Mouse (Mus musculus): Measurements from ENCODE around the gene Ell. TPM values are rescaled to one million over a fixed set of nuclear protein-coding genes. Genes with fewer than 3 reads are reported as not detected.
A peak's percentile ranks its signal among the peaks of the same experiment; 100 is the strongest.

The Ell gene
- total RNA-seq, 2 experiments from 2014 or later, result 2.8 to 10.5 TPM

DNA sequence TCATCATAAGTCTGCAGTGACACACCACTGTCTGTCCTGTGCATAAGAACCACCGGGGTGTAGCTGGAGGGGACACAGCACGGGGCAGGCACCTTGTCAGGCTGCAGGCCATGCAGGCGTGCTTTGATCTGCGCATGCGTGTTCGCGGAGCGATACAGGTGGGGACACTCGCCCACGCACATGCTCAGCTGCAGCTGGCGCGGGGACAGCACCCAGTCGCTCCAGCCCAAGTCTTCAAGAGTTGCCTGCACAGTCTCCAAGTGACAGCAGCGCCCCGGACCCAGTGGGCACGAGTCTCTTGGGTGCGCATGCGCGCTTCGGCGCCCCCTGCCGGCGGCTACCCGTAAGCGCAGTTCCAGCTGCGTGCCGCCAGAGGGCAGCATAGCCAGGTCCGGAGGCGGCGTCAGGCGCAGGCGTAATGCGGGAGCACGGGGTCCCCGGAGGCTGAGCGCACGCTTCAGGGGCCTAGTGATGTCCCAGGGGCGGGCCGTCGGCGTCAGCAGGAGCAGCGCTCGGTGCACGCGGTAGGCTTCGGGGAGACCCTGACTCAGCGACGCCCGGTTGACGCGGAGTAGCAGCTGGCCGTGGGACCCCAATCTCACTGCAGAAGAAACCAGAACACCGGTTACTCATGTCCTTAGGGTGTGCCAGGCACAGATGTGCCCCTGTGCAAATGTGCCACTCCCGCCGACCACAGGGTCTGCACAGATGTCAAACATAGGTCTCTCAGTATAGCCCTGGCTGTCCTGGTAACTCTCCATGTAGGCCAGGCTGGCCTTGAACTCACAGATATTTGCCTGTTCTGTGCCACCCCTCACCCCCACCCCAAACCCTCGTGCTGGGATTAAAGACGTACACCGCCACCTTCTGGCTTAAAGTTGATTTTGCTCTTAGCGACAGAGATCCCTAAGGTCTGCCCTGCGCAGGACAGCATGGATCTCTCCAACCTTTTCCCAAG lies 90.6 kb downstream of the Ell start:
- peak; percentile 75 for ATAC-seq (replicated peaks; ENCODE audit: low FRiP score, poor library complexity, severe bottlenecking)

DNA sequence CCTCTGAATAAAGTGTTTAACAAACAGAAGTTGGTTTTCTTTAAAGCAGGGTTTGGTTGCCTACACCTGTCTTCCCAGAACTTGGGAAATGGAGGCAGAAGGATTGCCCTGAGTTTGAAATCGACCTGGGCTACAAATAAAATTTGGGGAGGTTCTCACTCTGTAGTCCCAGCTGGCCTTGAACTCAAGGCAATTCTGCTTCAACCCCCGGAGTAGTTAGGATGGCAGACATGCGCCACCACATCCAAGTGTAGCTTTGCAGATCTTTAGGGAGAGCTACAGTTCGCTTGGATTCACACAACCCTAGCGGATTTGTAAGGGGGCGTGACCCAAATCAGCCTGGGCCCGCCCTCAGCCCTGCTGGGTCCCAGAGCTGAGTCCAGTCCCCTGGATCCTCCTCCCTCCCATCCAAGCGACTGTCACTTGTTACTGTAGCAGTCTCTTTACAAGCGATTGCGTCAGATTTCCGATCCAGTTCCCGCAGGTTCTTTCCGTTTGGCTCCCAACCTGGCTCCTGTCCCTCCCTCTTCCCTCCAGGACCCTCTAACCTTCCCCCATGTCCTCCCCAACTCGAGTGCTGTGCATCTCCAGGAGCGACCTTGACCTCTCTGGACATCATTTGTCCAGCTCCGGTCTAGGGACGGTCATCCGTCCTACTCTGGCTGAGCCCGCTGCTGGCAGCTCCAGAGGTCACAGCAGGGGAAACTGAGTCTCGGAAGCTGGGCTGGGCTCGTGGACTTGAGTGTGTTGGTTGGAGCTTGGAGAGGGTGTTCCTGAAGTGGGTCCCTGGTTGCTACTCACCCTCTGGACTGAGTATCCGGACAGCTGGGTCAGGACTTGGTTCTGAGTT lies 91.5 kb downstream of the Ell start:
- ATAC-seq (replicated peaks; ENCODE audit: low FRiP score, poor library complexity, severe bottlenecking), result no peak

DNA sequence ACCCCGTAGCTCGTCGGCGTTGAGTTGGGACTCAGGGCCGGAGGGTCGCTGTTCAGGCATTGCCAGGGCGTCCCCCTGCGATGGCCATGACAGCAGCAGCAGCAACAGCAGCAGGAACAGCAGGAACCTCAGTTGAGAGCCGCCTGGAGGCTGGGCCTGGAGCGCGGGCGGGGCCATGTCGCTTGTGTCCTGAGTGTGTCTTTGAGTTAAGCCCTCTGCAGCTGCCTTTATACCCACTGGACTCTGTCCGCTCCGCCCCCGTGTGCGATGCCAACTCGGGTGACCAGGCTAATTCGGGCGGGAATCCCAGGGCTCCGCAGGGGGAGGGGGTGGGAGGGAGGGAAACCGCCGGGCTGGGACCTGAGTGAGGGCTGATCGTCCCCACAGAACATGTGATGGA lies 92.2 kb downstream of the Ell start:
- no peak for ATAC-seq (replicated peaks; ENCODE audit: low FRiP score, poor library complexity, severe bottlenecking)

DNA sequence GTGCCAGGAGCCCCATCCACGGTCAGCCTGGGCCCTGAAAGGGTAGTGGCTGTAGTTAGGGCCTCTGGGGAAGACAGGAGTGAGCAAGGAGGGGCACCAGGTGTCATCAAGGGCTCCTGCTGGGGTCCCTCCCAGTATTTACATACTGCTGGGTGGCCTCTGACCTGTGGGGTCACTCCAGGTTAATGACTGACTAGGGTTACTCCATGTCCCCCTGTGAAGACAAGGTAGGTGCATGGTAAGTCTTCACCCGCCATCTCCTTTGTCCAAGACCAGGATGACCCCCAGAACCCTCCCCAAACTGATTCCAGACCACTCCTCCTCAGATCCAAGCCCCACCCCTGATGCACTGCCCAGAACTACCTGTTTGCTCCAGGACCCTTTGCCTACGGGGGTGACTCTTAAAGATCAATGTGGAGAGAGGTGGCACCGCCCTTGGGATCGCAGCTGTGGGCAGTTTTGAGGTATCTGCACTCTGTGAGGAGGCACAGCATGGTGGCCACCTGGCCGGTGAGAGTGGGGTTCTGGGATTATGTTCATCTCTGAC lies 93.2 kb downstream of the Ell start, which contains the start of gene Gdf15:
Gene Gdf15, minus strand, starts transcription at position 111 of the 547 bp plus-strand sequence.
- no peak for ATAC-seq (replicated peaks; ENCODE audit: low FRiP score, poor library complexity, severe bottlenecking)

DNA sequence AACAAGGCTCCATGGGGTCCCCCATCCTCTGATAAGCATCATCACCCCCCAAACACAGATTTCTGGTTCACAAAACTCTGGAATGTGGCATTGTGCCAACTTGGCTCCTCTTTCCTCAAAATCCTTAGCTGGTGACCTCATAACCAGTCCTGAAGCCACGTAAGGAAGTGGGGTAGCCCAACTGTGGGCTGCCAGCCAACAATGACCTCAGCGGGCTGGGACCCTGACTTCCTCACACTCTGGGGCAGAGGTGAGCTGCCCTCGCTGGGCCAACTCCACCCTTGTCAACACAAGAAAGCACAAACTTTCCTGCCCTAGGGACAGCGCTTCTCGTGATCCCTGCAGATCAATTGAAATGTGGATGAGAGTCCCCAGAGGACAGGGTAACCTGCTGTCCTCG lies 94.8 kb downstream of the Ell start:
- ATAC-seq (replicated peaks; ENCODE audit: low FRiP score, poor library complexity, severe bottlenecking), result no peak

DNA sequence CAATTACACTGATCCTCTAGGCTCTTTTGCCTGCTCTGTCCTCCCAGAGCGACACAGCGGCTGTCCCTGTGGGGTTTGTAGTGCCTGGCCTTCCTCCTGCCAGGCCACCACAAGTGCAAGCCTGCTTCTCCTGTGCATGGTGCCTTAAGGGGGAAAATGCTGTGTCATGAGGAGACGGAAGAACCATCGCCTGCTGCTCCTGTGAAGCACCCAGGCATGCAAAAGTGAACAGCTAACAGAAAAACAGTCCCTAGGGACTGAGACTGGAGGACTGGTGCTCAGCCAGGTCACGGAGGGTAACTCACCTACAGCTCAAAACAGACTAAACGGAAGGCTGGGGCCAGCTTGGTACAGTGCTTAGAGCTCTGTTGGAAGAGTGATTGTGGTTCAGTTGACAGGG lies 96.3 kb downstream of the Ell start:
- peak; percentile 41 for ATAC-seq (replicated peaks; ENCODE audit: low FRiP score, poor library complexity, severe bottlenecking)

DNA sequence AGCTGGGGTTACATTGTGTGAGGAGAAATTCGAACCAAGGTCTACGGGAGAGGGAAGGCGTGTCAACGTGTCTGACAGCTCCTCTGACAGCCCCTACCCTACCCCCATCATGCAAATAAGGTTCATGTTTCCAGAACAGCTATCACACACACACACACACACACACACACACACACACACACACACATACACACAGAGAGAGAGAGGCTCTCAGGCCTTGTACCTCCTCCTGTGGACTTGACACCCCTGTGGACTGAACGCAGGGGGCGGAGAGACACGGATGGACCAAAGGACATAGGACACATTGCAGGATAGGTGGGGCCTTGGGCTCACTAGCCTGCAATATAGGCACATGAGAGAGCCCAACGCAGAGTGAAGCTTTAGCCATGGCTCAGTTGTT lies 97.6 kb downstream of the Ell start:
- ATAC-seq (replicated peaks; ENCODE audit: low FRiP score, poor library complexity, severe bottlenecking), result no peak

DNA sequence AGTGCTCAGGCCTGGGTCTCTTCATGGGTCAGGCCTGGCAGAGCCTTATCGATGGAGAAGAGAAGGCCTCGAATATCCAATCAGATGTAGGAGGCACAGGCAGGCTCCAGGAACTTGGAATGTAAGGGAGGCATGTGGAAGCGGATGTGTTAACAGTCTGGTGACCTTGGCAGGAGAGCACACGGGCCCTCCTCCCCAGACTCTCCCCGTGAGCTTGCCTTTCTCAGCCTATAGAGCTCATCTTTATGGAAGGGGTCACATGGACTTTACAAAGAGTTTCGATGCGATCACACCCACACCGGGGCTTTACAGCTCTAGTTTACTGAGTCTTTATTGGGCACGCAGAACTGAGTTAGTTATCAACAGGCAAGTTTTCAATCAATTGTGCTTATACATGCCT lies 99.5 kb downstream of the Ell start:
- ATAC-seq (replicated peaks; ENCODE audit: low FRiP score, poor library complexity, severe bottlenecking), result no peak

Other genes with a start within 250 kb of the Ell start
- gene Ddx49, start 237.0 kb upstream of the Ell start, total RNA-seq (2015; ENCODE audit: low replicate concordance), result 2.5 and 9.2 TPM in 2 replicates
- gene Ddx49, start 237.0 kb upstream of the Ell start, total RNA-seq (2017; ENCODE audit: low replicate concordance), result 12.5 and 30.4 TPM in 2 replicates
- gene Cope, start 236.9 kb upstream of the Ell start, total RNA-seq (2015; ENCODE audit: low replicate concordance), result 78.6 and 122 TPM in 2 replicates
- gene Cope, start 236.9 kb upstream of the Ell start, total RNA-seq (2017; ENCODE audit: low replicate concordance), result 16.7 and 51.7 TPM in 2 replicates
- not detected in 2 replicates for gene Cers1, start 223.7 kb upstream of the Ell start, total RNA-seq (2015; ENCODE audit: low replicate concordance)
- gene Cers1, start 223.7 kb upstream of the Ell start, total RNA-seq (2017; ENCODE audit: low replicate concordance), result not detected in 2 replicates
- gene Gdf1, start 209.6 kb upstream of the Ell start, total RNA-seq (2015; ENCODE audit: low replicate concordance), result not detected in 2 replicates
- gene Gdf1, start 209.6 kb upstream of the Ell start, total RNA-seq (2017; ENCODE audit: low replicate concordance), result not detected in 2 replicates
- 18.4 and 20.2 TPM in 2 replicates for gene Upf1, start 186.2 kb upstream of the Ell start, total RNA-seq (2015; ENCODE audit: low replicate concordance)
- gene Upf1, start 186.2 kb upstream of the Ell start, total RNA-seq (2017; ENCODE audit: low replicate concordance), result 32.5 and 43.9 TPM in 2 replicates
- gene Comp, start 165.9 kb upstream of the Ell start, total RNA-seq (2015; ENCODE audit: low replicate concordance), result not detected in 2 replicates
- 0.39 TPM in 1 of 2 replicates, not detected in the other for gene Comp, start 165.9 kb upstream of the Ell start, total RNA-seq (2017; ENCODE audit: low replicate concordance)
- gene Crtc1, start 99.9 kb upstream of the Ell start, total RNA-seq (2015; ENCODE audit: low replicate concordance), result 3.8 and 8.6 TPM in 2 replicates
- gene Crtc1, start 99.9 kb upstream of the Ell start, total RNA-seq (2017; ENCODE audit: low replicate concordance), result 0.64 and 2.3 TPM in 2 replicates
- 5.0 and 10.1 TPM in 2 replicates for gene Klhl26, start 62.5 kb upstream of the Ell start, total RNA-seq (2015; ENCODE audit: low replicate concordance)
- 4.0 and 5.1 TPM in 2 replicates for gene Klhl26, start 62.5 kb upstream of the Ell start, total RNA-seq (2017; ENCODE audit: low replicate concordance)
- gene Tmem59l, start 52.1 kb upstream of the Ell start, total RNA-seq (2015; ENCODE audit: low replicate concordance), result 3.2 TPM in 1 of 2 replicates, not detected in the other
- not detected in 2 replicates for gene Tmem59l, start 52.1 kb upstream of the Ell start, total RNA-seq (2017; ENCODE audit: low replicate concordance)
- not detected in 2 replicates for gene Crlf1, start 46.3 kb upstream of the Ell start, total RNA-seq (2015; ENCODE audit: low replicate concordance)
- 1.4 TPM in 1 of 2 replicates, not detected in the other for gene Crlf1, start 46.3 kb upstream of the Ell start, total RNA-seq (2017; ENCODE audit: low replicate concordance)
- 22.3 TPM in 1 of 2 replicates, not detected in the other for gene Rex1bd, start 32.7 kb upstream of the Ell start, total RNA-seq (2015; ENCODE audit: low replicate concordance)
- 17.8 and 19.6 TPM in 2 replicates for gene Rex1bd, start 32.7 kb upstream of the Ell start, total RNA-seq (2017; ENCODE audit: low replicate concordance)
- 1,194 and 1,251 TPM in 2 replicates for gene Uba52, start 28.7 kb upstream of the Ell start, total RNA-seq (2015; ENCODE audit: low replicate concordance)
- gene Uba52, start 28.7 kb upstream of the Ell start, total RNA-seq (2017; ENCODE audit: low replicate concordance), result 418 and 1,480 TPM in 2 replicates
- 28.9 and 45.8 TPM in 2 replicates for gene Fkbp8, start 11.7 kb upstream of the Ell start, total RNA-seq (2015; ENCODE audit: low replicate concordance)
- 74.7 and 94.6 TPM in 2 replicates for gene Fkbp8, start 11.7 kb upstream of the Ell start, total RNA-seq (2017; ENCODE audit: low replicate concordance)
- gene Kxd1, start 11.5 kb upstream of the Ell start, total RNA-seq (2015; ENCODE audit: low replicate concordance), result 27.8 and 34.4 TPM in 2 replicates
- gene Kxd1, start 11.5 kb upstream of the Ell start, total RNA-seq (2017; ENCODE audit: low replicate concordance), result 11.8 and 14.4 TPM in 2 replicates
- gene Isyna1, start 54.9 kb downstream of the Ell start, total RNA-seq (2015; ENCODE audit: low replicate concordance), result 5.8 and 15.9 TPM in 2 replicates
- gene Isyna1, start 54.9 kb downstream of the Ell start, total RNA-seq (2017; ENCODE audit: low replicate concordance), result 2.5 and 8.0 TPM in 2 replicates
- 9.0 and 13.0 TPM in 2 replicates for gene Ssbp4, start 69.4 kb downstream of the Ell start, total RNA-seq (2015; ENCODE audit: low replicate concordance)
- gene Ssbp4, start 69.4 kb downstream of the Ell start, total RNA-seq (2017; ENCODE audit: low replicate concordance), result 18.1 and 30.6 TPM in 2 replicates
- gene Lrrc25, start 76.7 kb downstream of the Ell start, total RNA-seq (2015; ENCODE audit: low replicate concordance), result 2.5 and 11.7 TPM in 2 replicates
- 2.3 and 3.5 TPM in 2 replicates for gene Lrrc25, start 76.7 kb downstream of the Ell start, total RNA-seq (2017; ENCODE audit: low replicate concordance)
- not detected in 2 replicates for gene Gdf15, start 93.0 kb downstream of the Ell start, total RNA-seq (2015; ENCODE audit: low replicate concordance)
- gene Gdf15, start 93.0 kb downstream of the Ell start, total RNA-seq (2017; ENCODE audit: low replicate concordance), result not detected in 2 replicates
- 0.36 and 6.3 TPM in 2 replicates for gene Pgpep1, start 120.9 kb downstream of the Ell start, total RNA-seq (2015; ENCODE audit: low replicate concordance)
- under 0.01 and 3.0 TPM in 2 replicates for gene Pgpep1, start 120.9 kb downstream of the Ell start, total RNA-seq (2017; ENCODE audit: low replicate concordance)
- 86.5 and 93.1 TPM in 2 replicates for gene Lsm4, start 133.8 kb downstream of the Ell start, total RNA-seq (2015; ENCODE audit: low replicate concordance)
- 38.4 and 57.6 TPM in 2 replicates for gene Lsm4, start 133.8 kb downstream of the Ell start, total RNA-seq (2017; ENCODE audit: low replicate concordance)
- gene Jund, start 159.5 kb downstream of the Ell start, total RNA-seq (2015; ENCODE audit: low replicate concordance), result 26.7 and 36.0 TPM in 2 replicates
- 21.1 and 32.0 TPM in 2 replicates for gene Jund, start 159.5 kb downstream of the Ell start, total RNA-seq (2017; ENCODE audit: low replicate concordance)
- gene Iqcn, start 164.0 kb downstream of the Ell start, total RNA-seq (2015; ENCODE audit: low replicate concordance), result not detected in 2 replicates
- gene Iqcn, start 164.0 kb downstream of the Ell start, total RNA-seq (2017; ENCODE audit: low replicate concordance), result not detected in 2 replicates
- not detected in 2 replicates for gene Gm3336, start 179.1 kb downstream of the Ell start, total RNA-seq (2015; ENCODE audit: low replicate concordance)
- not detected in 2 replicates for gene Gm3336, start 179.1 kb downstream of the Ell start, total RNA-seq (2017; ENCODE audit: low replicate concordance)
- gene Pde4c, start 184.3 kb downstream of the Ell start, total RNA-seq (2015; ENCODE audit: low replicate concordance), result 0.72 and 0.84 TPM in 2 replicates
- gene Pde4c, start 184.3 kb downstream of the Ell start, total RNA-seq (2017; ENCODE audit: low replicate concordance), result not detected in 2 replicates
- gene Rab3a, start 215.2 kb downstream of the Ell start, total RNA-seq (2015; ENCODE audit: low replicate concordance), result 7.1 TPM in 1 of 2 replicates, not detected in the other
- 2.2 and 4.9 TPM in 2 replicates for gene Rab3a, start 215.2 kb downstream of the Ell start, total RNA-seq (2017; ENCODE audit: low replicate concordance)
- 16.9 and 31.0 TPM in 2 replicates for gene Mpv17l2, start 221.5 kb downstream of the Ell start, total RNA-seq (2015; ENCODE audit: low replicate concordance)
- gene Mpv17l2, start 221.5 kb downstream of the Ell start, total RNA-seq (2017; ENCODE audit: low replicate concordance), result 5.1 and 30.4 TPM in 2 replicates
- 3.8 and 5.4 TPM in 2 replicates for gene Pik3r2, start 237.3 kb downstream of the Ell start, total RNA-seq (2015; ENCODE audit: low replicate concordance)
- gene Pik3r2, start 237.3 kb downstream of the Ell start, total RNA-seq (2017; ENCODE audit: low replicate concordance), result 7.3 and 8.0 TPM in 2 replicates